Mouse (Mus musculus) lung, adult 2 months (tissue): ENCODE results near the gene Kansl3.

Experiments
- CTCF ChIP-seq: fragments of 200-500 bp; IDR thresholded peaks from 2 replicates; pipeline ENCODE4 v1.5.1; 2011; ENCODE audit warnings: mild to moderate bottlenecking, low read length, control low read depth; ENCODE audit not compliant: insufficient read depth
- POLR2A ChIP-seq: fragments of 200-500 bp; IDR thresholded peaks from 2 replicates; pipeline ENCODE4 v1.6.1; 2011; ENCODE audit warnings: low read depth, mild to moderate bottlenecking, control low read depth, low read length, borderline replicate concordance; ENCODE audit errors: extremely low read depth

DNA sequence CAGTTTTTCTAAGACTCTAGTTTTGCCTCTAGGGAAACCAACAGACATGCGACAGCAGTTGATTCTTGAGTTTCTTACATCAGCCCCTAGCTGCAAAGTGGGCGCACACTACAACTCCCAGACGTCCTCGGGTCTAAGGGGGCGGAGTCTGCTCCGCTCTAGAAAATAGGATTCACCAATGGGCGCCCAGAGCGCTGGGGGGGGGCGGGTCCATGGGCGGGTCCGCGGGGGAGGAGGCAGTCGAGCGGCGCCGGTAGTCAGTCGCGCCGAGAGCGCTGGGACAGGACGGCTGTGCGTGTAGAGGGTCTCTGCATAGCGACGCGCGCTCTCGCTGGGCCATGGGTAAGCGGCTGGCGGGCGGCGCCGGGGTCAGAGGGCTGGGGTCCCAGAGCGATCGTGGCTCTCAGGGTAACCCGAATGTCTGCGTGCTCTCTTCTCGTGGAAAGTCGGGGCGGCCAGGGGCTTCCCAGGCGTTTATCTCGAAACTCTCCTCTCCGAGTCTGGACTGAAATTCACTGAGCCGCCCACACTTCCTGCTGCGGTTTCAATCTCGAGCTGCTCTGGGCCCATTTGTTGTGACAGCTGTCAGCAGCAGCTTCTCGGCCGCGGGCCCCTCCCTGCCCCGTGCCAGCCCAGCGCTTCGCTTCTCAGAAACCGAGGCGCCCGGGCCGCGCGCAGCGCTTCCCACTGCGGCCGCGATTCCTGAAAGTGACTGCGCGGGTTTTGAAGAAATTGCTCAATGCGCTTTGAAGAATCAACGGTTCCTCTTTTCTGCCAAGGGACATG, 61.3 kb downstream of the Kansl3 start, which contains the start of gene Arid5a:
- TF ChIP-seq CTCF (no peak), POLR2A (peak; percentile 100)
